Mouse (Mus musculus): ENCODE results near the gene Hsd17b7. TPM values are rescaled to one million over a fixed set of nuclear protein-coding genes. Genes with fewer than 3 reads are reported as not detected.

Hsd17b7 gene
- polyA plus RNA-seq, 1 experiment from 2014 or later: 33.3 TPM

DNA sequence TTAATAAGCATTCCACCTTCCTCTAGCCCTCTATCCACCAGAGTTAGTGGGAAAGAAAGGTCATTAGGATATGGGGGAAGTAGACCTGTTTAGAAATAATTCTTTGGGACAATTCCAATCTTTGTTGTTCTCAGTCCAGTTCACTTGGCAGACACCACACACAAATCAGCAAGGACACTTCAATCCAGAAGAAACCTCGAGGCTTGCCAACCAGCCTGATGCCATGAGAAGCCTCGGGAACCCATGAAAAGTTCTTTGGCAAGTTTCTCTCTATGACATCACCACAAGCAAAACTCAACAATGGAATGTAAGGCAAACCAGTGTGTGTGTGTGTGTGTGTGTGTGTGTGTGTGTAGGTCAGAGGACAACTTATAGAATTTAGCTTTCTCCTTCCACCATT is 44.5 kb downstream of the Hsd17b7 start:
- no peaks in the 10 kb centered on the region for H3K36me3 ChIP-seq (ENCODE audit: control insufficient read depth, insufficient read depth, low read length)
- WGBS: 59% methylated on average over 2 of the region's 2 CpGs
- ATAC-seq: no peak
- H3K4me1 ChIP-seq (ENCODE audit: control insufficient read depth, insufficient read depth, low read depth, low read length): no peaks in the 10 kb centered on the region
- no peak overlapping the region for H3K4me3 ChIP-seq (ENCODE audit: low read length)
- no peak overlapping the region for H3K9ac ChIP-seq (ENCODE audit: low read depth, low read length)
- H3K27ac ChIP-seq (ENCODE audit: low read depth, low read length): no peak overlapping the region
- no peaks in the 10 kb centered on the region for H3K9me3 ChIP-seq (ENCODE audit: control insufficient read depth, low read length)
- no peaks in the 10 kb centered on the region for H3K27me3 ChIP-seq (replicated peaks; ENCODE audit: control insufficient read depth, insufficient read depth, low read length)
- no peak overlapping the region for H3K4me2 ChIP-seq (ENCODE audit: low read length)

DNA sequence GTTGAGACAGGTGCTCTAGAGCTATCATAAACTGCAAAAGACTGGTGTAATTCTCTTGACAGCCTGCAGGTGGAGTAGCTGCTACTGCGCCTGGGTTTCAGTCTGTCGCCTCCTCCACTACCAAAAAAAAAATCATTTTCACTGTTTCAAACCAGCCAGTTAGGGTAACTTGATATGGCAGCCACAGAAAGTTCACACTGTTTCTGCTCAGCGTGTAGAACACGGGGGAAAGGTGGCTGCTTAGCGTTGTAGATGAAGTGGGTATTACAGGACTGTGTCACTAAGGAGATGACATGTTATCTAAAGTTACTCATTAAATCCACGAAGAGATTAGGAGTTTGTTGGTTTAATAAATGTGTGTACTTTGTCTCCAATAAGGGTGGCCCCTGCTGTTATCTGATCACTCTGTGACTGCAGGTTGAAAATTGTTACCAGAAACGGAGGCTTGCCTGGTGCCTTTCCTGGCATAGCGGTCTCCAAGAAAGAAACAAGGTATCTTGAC is 47.3 kb downstream of the Hsd17b7 start:
- H3K4me2 ChIP-seq (ENCODE audit: low read length): no peak overlapping the region
- H3K4me3 ChIP-seq (ENCODE audit: low read length): no peak overlapping the region
- H3K27ac ChIP-seq (ENCODE audit: low read depth, low read length): no peak overlapping the region
- peaks cover 2% of the 10 kb centered on the region; the same call in 1 of the 2 replicates for H3K4me1 ChIP-seq (ENCODE audit: control insufficient read depth, insufficient read depth, low read depth, low read length)
- no peak overlapping the region for H3K9ac ChIP-seq (ENCODE audit: low read depth, low read length)
- no peaks in the 10 kb centered on the region for H3K9me3 ChIP-seq (ENCODE audit: control insufficient read depth, low read length)
- WGBS: 41% methylated on average over 8 of the region's 8 CpGs
- H3K27me3 ChIP-seq (replicated peaks; ENCODE audit: control insufficient read depth, insufficient read depth, low read length): no peaks in the 10 kb centered on the region
- no peaks in the 10 kb centered on the region for H3K36me3 ChIP-seq (ENCODE audit: control insufficient read depth, insufficient read depth, low read length)
- ATAC-seq: no peak

DNA sequence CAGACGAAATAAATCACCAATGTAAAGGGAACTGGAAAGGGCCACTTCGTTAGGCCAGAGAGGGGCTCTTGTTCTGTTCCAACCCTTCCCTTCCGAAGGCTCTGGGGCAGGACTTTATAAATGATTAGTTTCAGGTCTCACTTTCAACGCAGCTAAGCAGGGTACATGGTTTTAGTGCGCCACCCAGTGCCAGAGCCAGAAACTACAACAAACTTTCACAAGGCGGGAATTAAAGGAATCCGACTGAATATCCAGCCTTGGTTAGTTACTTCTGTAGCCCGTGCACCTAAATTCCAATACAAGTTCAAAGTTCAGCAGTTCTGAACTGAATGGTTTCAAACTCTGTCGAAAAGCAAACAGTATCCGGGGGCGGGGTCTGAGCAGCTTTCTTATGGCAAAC is 49.8 kb downstream of the Hsd17b7 start:
- Histone ChIP-seq H3K9ac (ENCODE audit: low read depth, low read length) (no peak overlapping the region), H3K27me3 (replicated peaks; ENCODE audit: control insufficient read depth, insufficient read depth, low read length) (no peaks in the 10 kb centered on the region), H3K36me3 (ENCODE audit: control insufficient read depth, insufficient read depth, low read length) (no peaks in the 10 kb centered on the region), H3K9me3 (ENCODE audit: control insufficient read depth, low read length) (no peaks in the 10 kb centered on the region), H3K4me3 (ENCODE audit: low read length) (no peak overlapping the region), H3K4me2 (ENCODE audit: low read length) (no peak overlapping the region), H3K27ac (ENCODE audit: low read depth, low read length) (no peak overlapping the region), H3K4me1 (ENCODE audit: control insufficient read depth, insufficient read depth, low read depth, low read length) (peaks cover 3% of the 10 kb centered on the region; the same call in 1 of the 2 replicates)
- WGBS: 5% methylated on average over 11 of the region's 11 CpGs
- ATAC-seq: peak; percentile 62

DNA sequence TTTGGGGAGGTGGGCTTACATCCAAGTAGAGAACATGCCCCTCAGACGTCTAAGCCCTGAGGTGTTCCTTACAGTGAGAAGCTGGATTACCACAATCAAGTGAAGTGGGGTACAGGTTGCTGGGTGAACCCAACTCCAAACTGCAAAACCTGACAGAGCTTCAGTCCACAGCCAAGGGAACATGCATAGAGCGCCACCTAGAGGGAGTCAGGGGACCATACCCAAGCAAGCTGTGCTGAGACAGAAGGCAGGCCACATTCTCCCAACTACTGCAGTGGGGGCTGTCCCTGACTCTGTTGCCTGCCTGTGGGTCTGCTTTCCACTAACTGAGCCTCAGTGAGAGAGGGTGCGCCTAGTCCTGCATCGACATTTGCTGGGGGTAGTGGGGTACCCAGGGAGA is 51.0 kb downstream of the Hsd17b7 start:
- Histone ChIP-seq H3K4me2 (ENCODE audit: low read length) (no peak overlapping the region), H3K27ac (ENCODE audit: low read depth, low read length) (no peak overlapping the region), H3K27me3 (replicated peaks; ENCODE audit: control insufficient read depth, insufficient read depth, low read length) (no peaks in the 10 kb centered on the region), H3K9me3 (ENCODE audit: control insufficient read depth, low read length) (no peaks in the 10 kb centered on the region), H3K9ac (ENCODE audit: low read depth, low read length) (no peak overlapping the region), H3K4me3 (ENCODE audit: low read length) (no peak overlapping the region), H3K4me1 (ENCODE audit: control insufficient read depth, insufficient read depth, low read depth, low read length) (peaks cover 3% of the 10 kb centered on the region; the same call in 1 of the 2 replicates), H3K36me3 (ENCODE audit: control insufficient read depth, insufficient read depth, low read length) (no peaks in the 10 kb centered on the region)
- peak; percentile 72 for ATAC-seq
- 25% methylated on average over 4 of the region's 4 CpGs for WGBS

DNA sequence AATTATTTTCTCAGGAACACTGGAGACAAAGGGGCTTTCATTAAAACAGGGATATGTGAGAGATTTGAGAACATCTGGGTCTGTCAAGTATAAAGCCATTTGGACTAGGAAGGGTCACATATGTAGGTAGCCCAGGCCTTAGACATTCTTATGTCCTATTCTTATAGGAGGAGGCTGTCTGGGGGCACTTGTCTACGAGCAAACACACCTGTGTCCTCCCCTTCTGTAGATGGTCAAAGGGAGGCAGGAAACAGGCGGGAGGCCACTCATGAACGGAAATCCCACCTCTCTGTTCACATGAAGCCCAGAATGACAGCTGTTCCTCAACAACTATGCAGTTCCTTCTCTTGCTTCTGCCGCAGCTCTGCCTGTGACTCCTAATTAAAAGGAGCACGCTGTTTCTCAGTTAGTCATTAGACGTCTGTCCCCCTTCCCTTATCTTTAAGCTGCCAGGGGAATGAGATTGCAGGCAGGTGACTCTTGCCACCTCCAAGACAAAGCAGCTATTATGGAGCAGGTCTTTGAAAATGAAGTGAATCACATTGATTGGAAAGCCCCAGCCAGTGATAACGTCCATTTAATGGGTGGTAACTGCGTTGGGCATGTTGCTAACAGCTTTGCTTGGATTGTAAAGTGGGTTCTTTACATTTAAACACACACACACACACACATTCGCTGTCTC is 51.8 kb downstream of the Hsd17b7 start:
- Histone ChIP-seq H3K9me3 (ENCODE audit: control insufficient read depth, low read length) (no peaks in the 10 kb centered on the region), H3K4me2 (ENCODE audit: low read length) (no peak overlapping the region), H3K36me3 (ENCODE audit: control insufficient read depth, insufficient read depth, low read length) (no peaks in the 10 kb centered on the region), H3K4me3 (ENCODE audit: low read length) (no peak overlapping the region), H3K27me3 (replicated peaks; ENCODE audit: control insufficient read depth, insufficient read depth, low read length) (no peaks in the 10 kb centered on the region), H3K4me1 (ENCODE audit: control insufficient read depth, insufficient read depth, low read depth, low read length) (peaks cover 3% of the 10 kb centered on the region; the same call in 1 of the 2 replicates), H3K9ac (ENCODE audit: low read depth, low read length) (no peak overlapping the region), H3K27ac (ENCODE audit: low read depth, low read length) (no peak overlapping the region)
- no peak for ATAC-seq
- WGBS: 67% methylated on average over 9 of the region's 9 CpGs

DNA sequence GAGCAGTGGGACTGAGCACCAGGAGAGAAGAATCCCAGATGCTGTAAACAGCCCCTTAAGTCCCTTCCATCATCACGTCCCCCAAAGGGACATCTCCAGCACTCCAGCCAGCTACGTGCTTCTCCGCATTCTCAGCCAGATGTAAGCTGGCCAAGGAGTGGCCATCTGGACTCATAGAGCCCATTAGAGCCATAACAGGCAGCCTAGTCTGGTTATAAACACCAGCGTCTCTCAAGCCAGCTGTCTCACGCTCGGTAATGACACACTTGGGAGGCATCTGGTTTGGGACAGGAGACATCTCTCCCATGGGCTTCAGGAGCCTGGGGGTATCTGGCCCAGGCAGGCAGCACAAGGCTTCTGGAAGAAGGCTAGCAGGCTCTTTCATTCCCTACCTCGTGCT is 52.4 kb downstream of the Hsd17b7 start:
- 0 out of 2 replicates have a peak, but pooled peaks have one; percentile 19 for ATAC-seq
- WGBS: 52% methylated on average over 7 of the region's 7 CpGs
- no peak overlapping the region for H3K27ac ChIP-seq (ENCODE audit: low read depth, low read length)
- H3K4me2 ChIP-seq (ENCODE audit: low read length): no peak overlapping the region
- no peak overlapping the region for H3K9ac ChIP-seq (ENCODE audit: low read depth, low read length)
- H3K4me1 ChIP-seq (ENCODE audit: control insufficient read depth, insufficient read depth, low read depth, low read length): peaks cover 3% of the 10 kb centered on the region; the same call in 1 of the 2 replicates
- no peak overlapping the region for H3K4me3 ChIP-seq (ENCODE audit: low read length)
- H3K9me3 ChIP-seq (ENCODE audit: control insufficient read depth, low read length): no peaks in the 10 kb centered on the region
- no peaks in the 10 kb centered on the region for H3K27me3 ChIP-seq (replicated peaks; ENCODE audit: control insufficient read depth, insufficient read depth, low read length)
- H3K36me3 ChIP-seq (ENCODE audit: control insufficient read depth, insufficient read depth, low read length): no peaks in the 10 kb centered on the region

DNA sequence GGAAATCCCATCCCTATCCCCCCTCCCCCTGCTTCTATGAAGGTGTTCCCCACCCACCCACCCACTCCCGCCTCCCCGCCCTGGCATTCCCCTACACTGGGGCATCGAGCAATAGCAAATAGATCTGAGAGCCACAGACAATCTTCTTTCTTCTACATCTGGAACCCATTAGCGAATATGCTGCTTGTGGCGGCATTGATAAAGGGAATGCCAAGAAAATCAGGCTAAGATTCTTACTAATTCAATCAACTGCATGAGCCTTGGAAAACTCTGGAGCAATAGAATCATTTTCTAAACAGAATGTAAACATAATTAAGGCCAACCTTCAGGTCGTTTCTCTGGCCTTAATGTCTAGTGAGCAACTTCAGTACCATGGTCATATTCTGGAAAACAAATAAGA is 57.5 kb downstream of the Hsd17b7 start:
- no peak overlapping the region for H3K27ac ChIP-seq (ENCODE audit: low read depth, low read length)
- no peak overlapping the region for H3K4me3 ChIP-seq (ENCODE audit: low read length)
- H3K9me3 ChIP-seq (ENCODE audit: control insufficient read depth, low read length): no peaks in the 10 kb centered on the region
- H3K4me2 ChIP-seq (ENCODE audit: low read length): no peak overlapping the region
- ATAC-seq: no peak
- H3K4me1 ChIP-seq (ENCODE audit: control insufficient read depth, insufficient read depth, low read depth, low read length): no peaks in the 10 kb centered on the region
- no peaks in the 10 kb centered on the region for H3K36me3 ChIP-seq (ENCODE audit: control insufficient read depth, insufficient read depth, low read length)
- WGBS: 84% methylated on average over 6 of the region's 6 CpGs
- no peaks in the 10 kb centered on the region for H3K27me3 ChIP-seq (replicated peaks; ENCODE audit: control insufficient read depth, insufficient read depth, low read length)
- H3K9ac ChIP-seq (ENCODE audit: low read depth, low read length): no peak overlapping the region

DNA sequence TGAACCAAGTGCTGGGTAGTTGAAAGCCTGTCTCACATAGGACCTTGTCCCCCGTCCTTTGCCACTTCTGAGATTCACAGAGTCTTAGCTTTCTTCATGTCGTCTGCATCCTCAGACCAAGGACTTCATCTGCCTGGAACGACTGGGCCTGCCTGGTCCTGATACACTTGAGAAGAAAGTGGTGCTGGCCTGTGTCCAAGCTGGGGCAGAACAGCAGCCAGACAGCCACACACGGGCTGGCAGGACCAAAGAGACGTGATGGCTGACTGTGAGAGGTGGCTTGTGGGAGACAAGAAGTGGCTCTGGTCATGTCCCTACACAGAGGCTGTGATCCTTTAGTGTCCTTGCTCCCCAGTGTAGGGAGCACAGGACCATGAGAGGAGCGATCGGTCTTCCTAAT is 58.3 kb downstream of the Hsd17b7 start:
- no peak overlapping the region for H3K9ac ChIP-seq (ENCODE audit: low read depth, low read length)
- no peaks in the 10 kb centered on the region for H3K9me3 ChIP-seq (ENCODE audit: control insufficient read depth, low read length)

DNA sequence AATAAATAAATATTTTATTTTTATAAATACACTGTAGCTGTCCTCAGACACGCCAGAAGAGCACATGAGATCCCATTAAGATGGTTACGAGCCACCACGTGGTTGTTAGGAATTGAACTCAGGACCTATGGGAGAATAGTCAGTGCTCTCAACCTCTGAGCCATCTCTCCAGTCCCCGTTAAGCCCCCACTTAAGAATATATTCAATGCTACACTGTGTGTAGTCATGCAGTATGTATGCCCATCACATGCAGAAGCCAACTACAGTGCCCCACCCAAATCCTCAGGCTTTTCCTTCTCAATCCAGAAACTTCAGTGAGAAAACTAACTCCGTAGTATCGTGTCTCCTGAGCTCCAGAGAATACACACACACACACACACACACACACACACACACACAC is 59.4 kb downstream of the Hsd17b7 start:
- ATAC-seq: 0 out of 2 replicates have a peak, but pooled peaks have one; percentile 37
- H3K9me3 ChIP-seq (ENCODE audit: control insufficient read depth, low read length): no peaks in the 10 kb centered on the region

More for the DNA sequence above, 58.3 kb downstream of the Hsd17b7 start:
- H3K4me3 ChIP-seq (ENCODE audit: low read length): no peak overlapping the region
- no peaks in the 10 kb centered on the region for H3K27me3 ChIP-seq (replicated peaks; ENCODE audit: control insufficient read depth, insufficient read depth, low read length)
- no peak overlapping the region for H3K4me2 ChIP-seq (ENCODE audit: low read length)
- ATAC-seq: no peak
- no peak overlapping the region for H3K27ac ChIP-seq (ENCODE audit: low read depth, low read length)
- no peaks in the 10 kb centered on the region for H3K4me1 ChIP-seq (ENCODE audit: control insufficient read depth, insufficient read depth, low read depth, low read length)
- WGBS: 76% methylated on average over 7 of the region's 7 CpGs
- no peaks in the 10 kb centered on the region for H3K36me3 ChIP-seq (ENCODE audit: control insufficient read depth, insufficient read depth, low read length)

More for the DNA sequence above, 59.4 kb downstream of the Hsd17b7 start:
- Histone ChIP-seq H3K4me3 (ENCODE audit: low read length) (no peak overlapping the region), H3K4me2 (ENCODE audit: low read length) (no peak overlapping the region), H3K27me3 (replicated peaks; ENCODE audit: control insufficient read depth, insufficient read depth, low read length) (no peaks in the 10 kb centered on the region), H3K27ac (ENCODE audit: low read depth, low read length) (no peak overlapping the region), H3K4me1 (ENCODE audit: control insufficient read depth, insufficient read depth, low read depth, low read length) (no peaks in the 10 kb centered on the region), H3K36me3 (ENCODE audit: control insufficient read depth, insufficient read depth, low read length) (no peaks in the 10 kb centered on the region), H3K9ac (ENCODE audit: low read depth, low read length) (no peak overlapping the region)
- 90% methylated on average over 6 of the region's 6 CpGs for WGBS

Data from hindbrain, embryonic 16.5 days (tissue).